Mouse (Mus musculus) E14TG2a.4 (cell line): ENCODE measurements around the gene Olfr1425.
A peak's percentile ranks its signal among the peaks of the same experiment; 100 is the strongest.
"Not testable (repeated sequence)": the region's sequence is repeated elsewhere in the genome, so short reads cannot be mapped to it uniquely, and the experiment has no call there.

Experiments used
- H3K27me3 ChIP-seq: 2 replicates; pipeline ENCODE4 v1.6.1; 2014; ENCODE audit warnings: low read length, control low read depth; ENCODE audit not compliant: insufficient read depth
- H3K36me3 ChIP-seq: 2 replicates; pipeline ENCODE4 v1.6.1; 2014; ENCODE audit warnings: low read length, control low read depth; ENCODE audit not compliant: insufficient read depth
- H3K4me1 ChIP-seq: replicated peaks from 2 replicates; pipeline ENCODE4 v1.6.1; 2014; ENCODE audit warnings: low read depth, low read length, control low read depth
- H3K4me3 ChIP-seq: replicated peaks from 2 replicates; pipeline ENCODE4 v1.5.1; 2014; ENCODE audit warnings: mild to moderate bottlenecking, low read length
- H3K9me3 ChIP-seq: 2 replicates; pipeline ENCODE4 v1.6.1; 2014; ENCODE audit warnings: low read length, control low read depth
- CTCF ChIP-seq: conservative IDR thresholded peaks from 2 replicates; pipeline ENCODE4 v1.5.1; 2014; ENCODE audit warnings: low read length
- NANOG ChIP-seq: IDR thresholded peaks from 2 replicates; pipeline ENCODE4 v1.6.1; 2014; ENCODE audit warnings: borderline replicate concordance, low read length, mixed read lengths
- POU5F1 ChIP-seq: IDR thresholded peaks from 2 replicates; pipeline ENCODE4 v1.6.1; 2014; ENCODE audit warnings: low read length, borderline replicate concordance

The Olfr1425 gene

DNA sequence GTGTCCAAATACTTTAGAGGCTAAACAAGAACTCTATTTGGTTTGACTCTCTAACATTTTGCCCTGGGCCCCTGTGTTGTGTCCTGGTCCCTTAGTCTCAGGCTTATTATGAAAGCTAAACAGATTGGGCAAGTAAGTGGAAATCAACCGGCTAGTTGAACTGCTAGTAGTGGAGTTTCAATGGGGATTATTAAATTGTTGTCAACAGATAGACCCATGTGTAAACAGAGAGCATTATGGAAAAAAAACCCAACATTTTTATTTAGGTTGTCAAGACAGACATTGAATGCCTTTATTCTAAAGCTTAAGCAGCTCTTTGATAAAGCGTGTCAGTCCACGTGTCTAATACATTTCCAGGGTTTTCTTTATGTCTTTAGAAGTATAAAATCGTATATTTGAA is at the start of gene Olfr1425:
TSS of gene Olfr1425 (minus strand) at position 101 of the 400 bp plus-strand sequence.
- H3K9me3 ChIP-seq, H3K4me3 ChIP-seq, H3K27me3 ChIP-seq, H3K36me3 ChIP-seq, H3K4me1 ChIP-seq: not testable (repeated sequence)

DNA sequence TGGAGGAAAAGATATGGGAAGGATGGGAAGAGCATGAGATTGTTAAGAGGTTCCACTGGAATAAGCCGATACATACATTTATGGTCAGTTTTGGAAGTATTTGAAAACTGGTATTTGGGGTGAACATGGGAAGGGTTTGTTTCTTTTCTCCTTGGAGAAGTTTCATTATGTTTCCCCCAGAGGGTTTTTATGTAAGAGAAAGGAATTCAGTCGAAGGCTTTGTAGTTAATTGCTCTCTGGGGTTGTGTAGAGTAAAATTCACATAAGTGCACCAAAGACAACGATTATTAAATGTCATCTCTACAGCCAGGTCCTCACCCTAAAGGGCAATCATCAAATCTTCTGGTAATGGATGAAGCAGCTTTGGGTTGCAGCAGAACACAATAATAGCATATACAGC is 45.6 kb upstream of the Olfr1425 start, which contains the start of gene Olfr76:
TSS of gene Olfr76 (minus strand) at position 101 of the 400 bp plus-strand sequence.
- no peaks in the 10 kb centered on the region for H3K27me3 ChIP-seq
- H3K36me3 ChIP-seq, result no peaks in the 10 kb centered on the region
- no peak within 1 kb of the TSS for H3K4me3 ChIP-seq
- no peak for TF ChIP-seq CTCF
- TF ChIP-seq POU5F1, result no peak
- no peak for TF ChIP-seq NANOG
- H3K4me1 ChIP-seq, result no peaks in the 10 kb centered on the region
- H3K9me3 ChIP-seq, result no peaks in the 10 kb centered on the region

DNA sequence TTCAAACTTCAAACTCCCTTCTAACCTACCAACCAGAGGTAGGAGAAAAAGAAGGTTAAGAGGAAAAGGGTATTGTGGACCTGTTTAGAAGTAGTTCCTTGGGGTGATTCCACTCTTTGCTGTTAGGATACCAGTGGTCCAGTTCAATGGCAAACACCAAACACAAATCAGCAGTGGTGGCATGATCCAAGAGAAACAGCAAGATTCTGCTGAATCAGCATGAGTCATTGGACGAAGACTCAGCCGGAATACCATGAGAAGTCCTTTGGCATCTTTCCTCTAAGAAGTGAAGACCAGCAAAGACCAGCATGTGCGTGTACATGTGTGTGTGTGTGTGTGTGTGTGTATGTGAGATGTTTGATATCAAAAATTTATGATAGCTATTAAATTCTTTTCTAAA is 38.9 kb upstream of the Olfr1425 start:
- H3K9me3 ChIP-seq, result no peaks in the 10 kb centered on the region
- H3K36me3 ChIP-seq, result no peaks in the 10 kb centered on the region
- H3K4me3 ChIP-seq, result no peak overlapping the region
- H3K4me1 ChIP-seq, result no peaks in the 10 kb centered on the region
- no peaks in the 10 kb centered on the region for H3K27me3 ChIP-seq
- TF ChIP-seq POU5F1 (no peak), CTCF (no peak), NANOG (no peak)

DNA sequence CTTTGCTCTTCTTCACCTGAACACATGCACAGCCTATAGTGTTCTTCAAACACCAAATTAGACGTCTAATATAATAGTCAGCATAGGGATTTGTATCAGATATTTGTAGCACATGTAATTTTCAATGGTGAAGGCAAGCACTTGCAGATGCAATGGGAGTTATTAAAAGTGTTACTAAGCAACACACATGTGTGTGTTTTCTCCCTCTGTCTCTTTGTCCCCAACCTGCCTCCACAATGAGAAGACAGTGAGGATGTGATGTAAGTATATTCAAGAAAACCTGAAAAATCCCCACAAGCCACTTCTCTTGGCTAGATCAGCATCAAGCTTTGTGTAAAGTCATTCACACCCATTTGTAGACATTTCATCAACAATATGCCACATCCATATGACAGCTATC is 38.3 kb upstream of the Olfr1425 start, which contains the start of gene Olfr1428:
TSS of gene Olfr1428 (minus strand) at position 101 of the 400 bp plus-strand sequence.
- no peak for TF ChIP-seq NANOG
- no peak for TF ChIP-seq POU5F1
- no peak for TF ChIP-seq CTCF
- Histone ChIP-seq H3K9me3 (no peaks in the 10 kb centered on the region), H3K4me1 (no peaks in the 10 kb centered on the region), H3K27me3 (no peaks in the 10 kb centered on the region), H3K36me3 (no peaks in the 10 kb centered on the region), H3K4me3 (no peak within 1 kb of the TSS)

DNA sequence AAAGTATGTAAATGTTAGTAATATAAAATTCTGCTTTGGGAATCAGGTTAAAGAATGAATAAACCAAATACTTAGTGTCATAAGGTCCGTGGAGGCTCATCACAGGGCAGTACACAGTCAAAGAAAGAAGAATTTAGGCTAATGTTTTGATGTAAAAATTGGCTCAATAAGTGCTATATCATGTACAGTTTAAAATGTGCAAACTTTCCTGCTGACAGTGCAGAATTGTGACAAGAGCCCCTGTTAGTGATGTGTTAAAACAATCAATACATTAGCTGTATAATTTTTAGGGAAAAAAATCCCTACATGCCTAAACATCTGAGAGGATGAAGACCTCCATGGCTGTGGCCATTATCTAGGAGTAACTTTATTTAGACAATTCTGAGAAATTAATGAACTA is 36.3 kb upstream of the Olfr1425 start:
- Histone ChIP-seq H3K27me3 (no peaks in the 10 kb centered on the region), H3K36me3 (no peaks in the 10 kb centered on the region), H3K9me3 (no peaks in the 10 kb centered on the region), H3K4me3 (no peak overlapping the region), H3K4me1 (no peaks in the 10 kb centered on the region)
- TF ChIP-seq POU5F1 (no peak), NANOG (no peak), CTCF (no peak)

DNA sequence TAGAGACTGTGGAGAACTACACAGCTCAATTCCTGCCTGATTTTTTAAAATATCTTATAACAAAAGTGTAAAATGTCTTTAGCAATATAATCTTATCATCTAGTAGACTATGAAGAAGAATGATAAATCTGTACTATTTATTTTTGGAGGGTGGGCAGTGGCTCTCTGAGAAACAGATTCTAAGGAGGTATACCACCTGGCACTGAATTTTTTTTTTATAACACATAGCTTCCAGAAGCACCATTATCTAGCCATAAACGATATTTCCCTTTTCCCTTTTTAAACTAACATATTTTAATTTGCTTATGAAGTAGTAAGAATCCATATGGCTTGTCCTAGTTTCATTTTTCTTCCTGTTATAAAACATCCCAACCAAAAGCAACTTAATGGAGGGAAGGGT is 27.0 kb upstream of the Olfr1425 start:
- Histone ChIP-seq H3K36me3 (no peaks in the 10 kb centered on the region), H3K4me1 (no peaks in the 10 kb centered on the region), H3K9me3 (no peaks in the 10 kb centered on the region), H3K27me3 (no peaks in the 10 kb centered on the region), H3K4me3 (no peak overlapping the region)
- TF ChIP-seq POU5F1 (no peak), NANOG (no peak), CTCF (no peak)

DNA sequence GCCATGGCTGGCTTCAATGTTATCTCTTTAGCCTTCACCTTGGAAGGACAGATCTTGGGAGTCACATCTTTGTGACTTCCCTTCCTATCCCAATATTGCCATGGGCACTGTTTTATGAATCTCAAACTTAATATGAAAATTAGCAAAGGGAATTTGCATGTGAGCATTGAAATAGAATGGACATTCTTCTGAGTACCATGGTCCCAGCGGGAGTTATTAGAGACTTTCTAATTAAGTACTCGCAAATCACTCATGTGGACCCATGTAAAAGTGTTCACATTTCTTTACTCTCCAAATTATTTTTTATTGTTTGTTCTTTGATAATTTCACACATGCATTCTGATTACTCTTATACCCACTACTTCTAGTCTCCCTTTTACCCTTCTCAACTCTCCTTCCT is 25.7 kb upstream of the Olfr1425 start, which contains the start of gene Olfr1427:
TSS of gene Olfr1427 (minus strand) at position 101 of the 400 bp plus-strand sequence.
- Histone ChIP-seq H3K4me1 (no peaks in the 10 kb centered on the region), H3K9me3 (no peaks in the 10 kb centered on the region), H3K36me3 (no peaks in the 10 kb centered on the region), H3K4me3 (no peak within 1 kb of the TSS), H3K27me3 (no peaks in the 10 kb centered on the region)
- TF ChIP-seq CTCF, result no peak
- no peak for TF ChIP-seq NANOG
- no peak for TF ChIP-seq POU5F1

DNA sequence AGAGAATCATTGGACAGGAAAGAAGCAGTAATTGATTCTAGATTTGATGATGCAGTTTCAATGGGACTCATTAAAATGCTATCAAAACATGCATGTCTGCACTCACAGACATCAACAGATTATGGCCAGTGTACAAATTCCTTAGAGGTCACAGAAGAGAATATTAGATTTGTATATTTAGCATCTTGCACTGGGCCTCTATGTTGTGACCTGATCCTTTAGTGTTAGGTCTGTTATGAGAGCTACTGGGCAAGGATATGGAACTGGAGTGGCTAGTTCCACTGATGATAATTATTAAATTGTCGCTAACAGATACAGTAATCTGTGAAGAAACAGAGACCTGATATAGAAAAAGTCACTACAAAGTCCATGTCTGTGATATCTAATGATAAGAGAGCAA is 14.4 kb upstream of the Olfr1425 start, which contains the start of gene Olfr1426:
TSS of gene Olfr1426 (minus strand) at position 101 of the 400 bp plus-strand sequence.
- Histone ChIP-seq H3K4me3 (no peak within 1 kb of the TSS), H3K9me3 (peaks cover 5% of the 10 kb centered on the region; the same call in 1 of the 2 replicates), H3K36me3 (no peaks in the 10 kb centered on the region), H3K4me1 (no peaks in the 10 kb centered on the region), H3K27me3 (no peaks in the 10 kb centered on the region)
- no peak for TF ChIP-seq NANOG
- no peak for TF ChIP-seq POU5F1
- TF ChIP-seq CTCF, result no peak

DNA sequence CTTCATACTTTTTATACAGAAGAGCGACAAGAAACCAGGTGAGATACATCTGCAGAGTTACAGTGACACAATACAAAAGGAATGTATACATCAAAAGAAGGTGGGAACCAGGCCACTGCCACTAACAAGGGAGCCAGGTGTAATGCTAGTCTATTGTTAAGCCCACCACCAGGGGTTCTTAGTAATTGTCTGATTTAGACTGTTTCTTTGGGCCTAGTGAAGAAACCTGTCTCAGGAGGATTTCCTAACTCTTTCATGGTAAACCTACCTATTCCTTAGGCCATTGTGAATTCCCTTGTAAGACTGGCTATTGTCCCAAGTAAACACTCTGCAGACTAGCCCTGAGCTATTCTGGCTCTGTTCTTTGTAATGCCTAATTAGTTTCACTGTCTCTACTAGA is 8.0 kb downstream of the Olfr1425 start:
- peak; percentile 52 for TF ChIP-seq NANOG
- not testable (repeated sequence) for H3K36me3 ChIP-seq, H3K4me3 ChIP-seq, H3K4me1 ChIP-seq, H3K27me3 ChIP-seq
- H3K9me3 ChIP-seq, result peaks cover 32% of the 10 kb centered on the region

DNA sequence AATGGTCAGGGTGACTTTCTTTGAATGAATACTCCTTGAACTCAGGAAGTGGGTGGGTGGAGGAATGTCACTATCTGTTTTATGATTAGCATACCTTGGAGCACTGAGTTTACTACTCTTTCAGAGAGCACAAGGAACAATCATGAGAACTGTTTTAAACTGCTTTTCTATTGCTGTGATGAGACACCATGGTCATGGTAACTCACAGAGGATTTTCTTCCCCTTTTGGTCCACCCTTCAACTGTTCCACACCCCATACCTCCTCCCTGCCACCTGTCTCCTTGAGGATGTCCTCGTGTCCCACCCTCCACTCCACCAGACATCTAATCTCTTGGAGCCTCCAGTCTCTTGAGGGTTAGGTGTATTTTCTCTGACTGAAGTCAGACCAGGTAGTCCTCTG is 9.7 kb downstream of the Olfr1425 start:
- not testable (repeated sequence) for H3K4me1 ChIP-seq, H3K4me3 ChIP-seq, H3K27me3 ChIP-seq, H3K36me3 ChIP-seq
- H3K9me3 ChIP-seq, result peaks cover 32% of the 10 kb centered on the region

DNA sequence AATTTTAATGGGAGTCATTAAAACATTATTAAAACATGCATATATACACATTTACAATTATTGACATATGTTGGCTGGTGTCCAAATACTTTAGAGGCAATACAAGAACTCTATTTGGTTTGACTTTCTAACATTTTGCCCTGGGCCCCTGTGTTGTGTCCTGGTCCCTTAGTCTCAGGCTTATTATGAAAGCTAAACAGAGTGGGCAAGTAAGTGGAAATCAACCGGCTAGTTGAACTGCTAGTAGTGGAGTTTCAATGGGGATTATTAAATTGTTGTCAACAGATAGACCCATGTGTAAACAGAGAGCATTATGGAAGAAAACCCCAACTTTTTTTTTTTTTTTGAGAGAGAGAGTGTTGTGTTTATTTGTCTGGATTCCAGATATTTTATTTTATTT is 14.9 kb downstream of the Olfr1425 start, which contains the start of gene Olfr1424:
TSS of gene Olfr1424 (minus strand) at position 101 of the 400 bp plus-strand sequence.
- not testable (repeated sequence) for H3K36me3 ChIP-seq, H3K4me3 ChIP-seq, H3K4me1 ChIP-seq, H3K27me3 ChIP-seq
- H3K9me3 ChIP-seq, result peaks cover 13% of the 10 kb centered on the region; the same call in 1 of the 2 replicates
